Mouse (Mus musculus): ENCODE measurements around the gene Tmem259. TPM values are rescaled to one million over a fixed set of nuclear protein-coding genes. Genes with fewer than 3 reads are reported as not detected.

Gene Tmem259
- polyA plus RNA-seq, 1 experiment from 2014 or later, result 9.0 TPM

- Histone ChIP-seq H3K4me1 (replicated peaks; ENCODE audit: control insufficient read depth, insufficient read depth, low read length) (peaks cover 6% of the 10 kb centered on the region), H3K9ac (ENCODE audit: low read length) (no peak overlapping the region), H3K4me3 (ENCODE audit: low read length) (no peak overlapping the region), H3K4me2 (ENCODE audit: low read depth, low read length) (no peak overlapping the region), H3K27me3 (ENCODE audit: control insufficient read depth, insufficient read depth, low read depth, low read length) (no peaks in the 10 kb centered on the region), H3K9me3 (ENCODE audit: control insufficient read depth, low read length) (no peaks in the 10 kb centered on the region), H3K36me3 (ENCODE audit: control insufficient read depth, insufficient read depth, low read length) (peaks cover 18% of the 10 kb centered on the region), H3K27ac (ENCODE audit: low read length) (no peak overlapping the region)
- peak; percentile 29; the same call in 1 of the 2 replicates for ATAC-seq (ENCODE audit: low read depth)
- 78% methylated on average over 6 of the region's 6 CpGs for WGBS
These were observed 30.2 kb downstream of the Tmem259 start for GRCm38 (mm10) chr10:79953946-79954345.

- Histone ChIP-seq H3K27me3 (ENCODE audit: control insufficient read depth, insufficient read depth, low read depth, low read length) (no peaks in the 10 kb centered on the region), H3K27ac (ENCODE audit: low read length) (no peak overlapping the region), H3K4me2 (ENCODE audit: low read depth, low read length) (no peak overlapping the region), H3K9me3 (ENCODE audit: control insufficient read depth, low read length) (no peaks in the 10 kb centered on the region), H3K4me1 (replicated peaks; ENCODE audit: control insufficient read depth, insufficient read depth, low read length) (peaks cover 14% of the 10 kb centered on the region), H3K9ac (ENCODE audit: low read length) (no peak overlapping the region), H3K36me3 (ENCODE audit: control insufficient read depth, insufficient read depth, low read length) (peaks cover 18% of the 10 kb centered on the region), H3K4me3 (ENCODE audit: low read length) (no peak overlapping the region)
- WGBS, result 80% methylated on average over 18 of the region's 18 CpGs
- ATAC-seq (ENCODE audit: low read depth), result no peak
These were observed 33.5 kb downstream of the Tmem259 start for GRCm38 (mm10) chr10:79950661-79951060.

GRCm38 (mm10) chr10:79949873-79950272 is 34.3 kb downstream of the Tmem259 start:
- no peak for ATAC-seq (ENCODE audit: low read depth)
- Histone ChIP-seq H3K4me2 (ENCODE audit: low read depth, low read length) (no peak overlapping the region), H3K9me3 (ENCODE audit: control insufficient read depth, low read length) (no peaks in the 10 kb centered on the region), H3K27me3 (ENCODE audit: control insufficient read depth, insufficient read depth, low read depth, low read length) (no peaks in the 10 kb centered on the region), H3K4me3 (ENCODE audit: low read length) (no peak overlapping the region), H3K4me1 (replicated peaks; ENCODE audit: control insufficient read depth, insufficient read depth, low read length) (peaks cover 21% of the 10 kb centered on the region), H3K27ac (ENCODE audit: low read length) (no peak overlapping the region), H3K9ac (ENCODE audit: low read length) (no peak overlapping the region), H3K36me3 (ENCODE audit: control insufficient read depth, insufficient read depth, low read length) (peaks cover 18% of the 10 kb centered on the region)
- 84% methylated on average over 4 of the region's 4 CpGs for WGBS

- Histone ChIP-seq H3K9ac (ENCODE audit: low read length) (no peak overlapping the region), H3K27ac (ENCODE audit: low read length) (no peak overlapping the region)
- 60% methylated on average over 6 of the region's 6 CpGs for WGBS
These were observed 36.6 kb downstream of the Tmem259 start for GRCm38 (mm10) chr10:79947502-79947901.

GRCm38 (mm10) chr10:79946752-79947322 is 37.3 kb downstream of the Tmem259 start:
- Histone ChIP-seq H3K27ac (ENCODE audit: low read length) (peak overlapping the region; percentile 93; the same call in 1 of the 2 replicates), H3K4me3 (ENCODE audit: low read length) (no peak overlapping the region), H3K9me3 (ENCODE audit: control insufficient read depth, low read length) (no peaks in the 10 kb centered on the region), H3K27me3 (ENCODE audit: control insufficient read depth, insufficient read depth, low read depth, low read length) (no peaks in the 10 kb centered on the region), H3K9ac (ENCODE audit: low read length) (peak overlapping the region; percentile 34; the same call in 1 of the 2 replicates), H3K4me2 (ENCODE audit: low read depth, low read length) (no peak overlapping the region; the same call in 1 of the 2 replicates), H3K4me1 (replicated peaks; ENCODE audit: control insufficient read depth, insufficient read depth, low read length) (peaks cover 31% of the 10 kb centered on the region), H3K36me3 (ENCODE audit: control insufficient read depth, insufficient read depth, low read length) (peaks cover 20% of the 10 kb centered on the region)
- peak; percentile 24; the same call in 1 of the 2 replicates for ATAC-seq (ENCODE audit: low read depth)
- 31% methylated on average over 7 of the region's 7 CpGs for WGBS

More at GRCm38 (mm10) chr10:79947502-79947901, 36.6 kb downstream of the Tmem259 start:
- ATAC-seq (ENCODE audit: low read depth), result no peak
- H3K9me3 ChIP-seq (ENCODE audit: control insufficient read depth, low read length), result no peaks in the 10 kb centered on the region
- peaks cover 31% of the 10 kb centered on the region for H3K4me1 ChIP-seq (replicated peaks; ENCODE audit: control insufficient read depth, insufficient read depth, low read length)
- H3K4me3 ChIP-seq (ENCODE audit: low read length), result no peak overlapping the region
- peaks cover 18% of the 10 kb centered on the region for H3K36me3 ChIP-seq (ENCODE audit: control insufficient read depth, insufficient read depth, low read length)
- no peaks in the 10 kb centered on the region for H3K27me3 ChIP-seq (ENCODE audit: control insufficient read depth, insufficient read depth, low read depth, low read length)
- no peak overlapping the region for H3K4me2 ChIP-seq (ENCODE audit: low read depth, low read length)

- H3K27ac ChIP-seq (ENCODE audit: low read length), result peak overlapping the region; percentile 93
- no peak overlapping the region for H3K4me3 ChIP-seq (ENCODE audit: low read length)
- H3K4me1 ChIP-seq (replicated peaks; ENCODE audit: control insufficient read depth, insufficient read depth, low read length), result peaks cover 31% of the 10 kb centered on the region
- H3K9ac ChIP-seq (ENCODE audit: low read length), result peak overlapping the region; percentile 56
- 28% methylated on average over 16 of the region's 16 CpGs for WGBS
- H3K36me3 ChIP-seq (ENCODE audit: control insufficient read depth, insufficient read depth, low read length), result peaks cover 11% of the 10 kb centered on the region; the same call in 1 of the 2 replicates
- H3K4me2 ChIP-seq (ENCODE audit: low read depth, low read length), result peak overlapping the region; percentile 27; the same call in 1 of the 2 replicates
- H3K27me3 ChIP-seq (ENCODE audit: control insufficient read depth, insufficient read depth, low read depth, low read length), result no peaks in the 10 kb centered on the region
- ATAC-seq (ENCODE audit: low read depth), result peak; percentile 83
- H3K9me3 ChIP-seq (ENCODE audit: control insufficient read depth, low read length), result no peaks in the 10 kb centered on the region
These were observed 38.5 kb downstream of the Tmem259 start for GRCm38 (mm10) chr10:79945507-79946234.

- Histone ChIP-seq H3K4me2 (ENCODE audit: low read depth, low read length) (no peak overlapping the region), H3K27ac (ENCODE audit: low read length) (peak overlapping the region; percentile 26), H3K4me1 (replicated peaks; ENCODE audit: control insufficient read depth, insufficient read depth, low read length) (peaks cover 33% of the 10 kb centered on the region), H3K4me3 (ENCODE audit: low read length) (no peak overlapping the region), H3K36me3 (ENCODE audit: control insufficient read depth, insufficient read depth, low read length) (peaks cover 5% of the 10 kb centered on the region; the same call in 1 of the 2 replicates), H3K9me3 (ENCODE audit: control insufficient read depth, low read length) (no peaks in the 10 kb centered on the region), H3K9ac (ENCODE audit: low read length) (no peak overlapping the region), H3K27me3 (ENCODE audit: control insufficient read depth, insufficient read depth, low read depth, low read length) (no peaks in the 10 kb centered on the region)
- 66% methylated on average over 9 of the region's 9 CpGs for WGBS
- no peak for ATAC-seq (ENCODE audit: low read depth)
These were observed 40.6 kb downstream of the Tmem259 start for GRCm38 (mm10) chr10:79943471-79943901.

GRCm38 (mm10) chr10:79942988-79943387 is 41.1 kb downstream of the Tmem259 start:
- Histone ChIP-seq H3K27me3 (ENCODE audit: control insufficient read depth, insufficient read depth, low read depth, low read length) (no peaks in the 10 kb centered on the region), H3K36me3 (ENCODE audit: control insufficient read depth, insufficient read depth, low read length) (peaks cover 5% of the 10 kb centered on the region; the same call in 1 of the 2 replicates), H3K9ac (ENCODE audit: low read length) (no peak overlapping the region), H3K9me3 (ENCODE audit: control insufficient read depth, low read length) (no peaks in the 10 kb centered on the region), H3K4me3 (ENCODE audit: low read length) (no peak overlapping the region), H3K4me2 (ENCODE audit: low read depth, low read length) (no peak overlapping the region), H3K27ac (ENCODE audit: low read length) (no peak overlapping the region), H3K4me1 (replicated peaks; ENCODE audit: control insufficient read depth, insufficient read depth, low read length) (peaks cover 37% of the 10 kb centered on the region)
- WGBS, result 72% methylated on average over 1 of the region's 1 CpGs
- no peak for ATAC-seq (ENCODE audit: low read depth)

- 51% methylated on average over 7 of the region's 7 CpGs for WGBS
- H3K36me3 ChIP-seq (ENCODE audit: control insufficient read depth, insufficient read depth, low read length), result peaks cover 5% of the 10 kb centered on the region; the same call in 1 of the 2 replicates
- no peak for ATAC-seq (ENCODE audit: low read depth)
- H3K4me2 ChIP-seq (ENCODE audit: low read depth, low read length), result no peak overlapping the region
- no peaks in the 10 kb centered on the region for H3K9me3 ChIP-seq (ENCODE audit: control insufficient read depth, low read length)
- H3K4me1 ChIP-seq (replicated peaks; ENCODE audit: control insufficient read depth, insufficient read depth, low read length), result peaks cover 47% of the 10 kb centered on the region
- H3K4me3 ChIP-seq (ENCODE audit: low read length), result no peak overlapping the region
- H3K27me3 ChIP-seq (ENCODE audit: control insufficient read depth, insufficient read depth, low read depth, low read length), result no peaks in the 10 kb centered on the region
- H3K9ac ChIP-seq (ENCODE audit: low read length), result no peak overlapping the region
- H3K27ac ChIP-seq (ENCODE audit: low read length), result no peak overlapping the region
These were observed 43.4 kb downstream of the Tmem259 start for GRCm38 (mm10) chr10:79940749-79941148.
